In the genomic region with DNA sequence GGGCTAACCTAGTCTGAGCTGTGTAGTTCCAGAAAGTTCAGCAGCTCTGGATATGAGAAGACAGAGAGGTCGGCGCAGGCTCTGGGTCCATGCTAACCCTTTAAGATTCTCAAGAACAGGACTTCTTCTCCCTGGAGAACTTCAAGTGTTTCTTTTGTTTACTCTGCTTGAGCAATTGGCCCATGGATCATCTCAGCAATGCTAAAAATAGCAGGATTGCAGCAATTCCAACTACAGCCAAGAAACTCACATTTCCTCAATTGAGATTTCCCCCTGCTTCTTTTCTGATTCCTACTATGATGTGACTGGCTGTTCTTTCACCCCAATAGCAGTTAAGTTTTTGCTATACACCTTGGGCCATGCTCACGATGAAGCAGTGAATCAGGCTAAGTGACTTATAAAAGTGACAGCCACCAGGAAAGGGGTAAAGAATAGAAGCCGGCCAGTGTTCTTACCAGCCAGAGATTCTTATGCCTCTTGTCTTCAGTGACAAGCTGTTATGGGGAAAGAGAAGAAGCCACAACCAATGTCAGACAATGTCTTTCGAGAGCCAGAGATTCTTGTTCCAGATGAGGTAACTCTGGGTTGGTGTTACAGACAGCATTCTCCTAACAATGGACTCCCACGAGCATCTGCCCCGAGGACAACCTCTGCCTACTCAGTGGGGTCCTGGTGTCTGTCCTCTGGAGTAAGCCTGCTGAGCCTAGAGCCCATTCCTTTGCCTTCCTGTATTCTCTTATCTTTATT, we compare ENCODE assay signal across 9 mouse cellular contexts. TPM values are rescaled to one million over a fixed set of nuclear protein-coding genes. Genes with fewer than 3 reads are reported as not detected.
DNase-seq lines count a peak whose midpoint lies in the region; ATAC-seq and TF ChIP-seq lines count a peak whose summit lies in the region.
"Had no signal": no experiment of that assay in that cellular context is flagged by ENCODE, and none has a peak within 500 bp of the region (broad histone marks: within the 10 kb centered on the region; RNA-seq: fewer than 3 reads in every experiment).

No protein-coding gene starts in this region.

- H3K9ac ChIP-seq in heart, embryonic 11.5 days (ENCODE audit: low read depth, low read length), result no peak overlapping the region
- no peak overlapping the region for H3K9ac ChIP-seq in heart, embryonic 15.5 days
- no peak overlapping the region for H3K9ac ChIP-seq in midbrain, embryonic 16.5 days (ENCODE audit: low read depth, low read length)

- POLR2A ChIA-PET in Patski (lab: Charles Lee), result no interaction called here

- no peak for TF ChIP-seq CTCF in Patski (IDR thresholded peaks at IDR 0.05)

- CTCF ChIA-PET in Patski (lab: Charles Lee), result interaction anchor here (1.2 kb wide), 1 partner anchor 12 kb away, joined by 4 read pairs; no protein-coding TSS in a partner anchor

- in situ Hi-C loops in Patski (cut with MboI; ENCODE audit: low pct_unique_long_range_greater_than_20kb), result no loop called here

- no peaks in the 10 kb centered on the region for H3K27me3 ChIP-seq in heart, embryonic 11.5 days (ENCODE audit: control insufficient read depth, insufficient read depth, low read length)
- H3K27me3 ChIP-seq in Patski, result no peaks in the 10 kb centered on the region
- H3K27me3 ChIP-seq in heart, embryonic 15.5 days, result no peaks in the 10 kb centered on the region
- no peaks in the 10 kb centered on the region for H3K27me3 ChIP-seq in midbrain, embryonic 16.5 days (ENCODE audit: control insufficient read depth, insufficient read depth, low read depth, low read length)

- intact Hi-C loops in left cerebral cortex, postnatal 25 days (cut with DNase I), result no loop called here

- 0 out of 2 replicates have a peak, but pooled peaks cover 2% of the 10 kb centered on the region for H3K36me3 ChIP-seq in heart, embryonic 11.5 days (ENCODE audit: control insufficient read depth, insufficient read depth, low read length)
- H3K36me3 ChIP-seq in heart, embryonic 15.5 days, result 0 out of 2 replicates have a peak, but pooled peaks cover 5% of the 10 kb centered on the region
- no peaks in the 10 kb centered on the region; the same call in 1 of the 2 replicates for H3K36me3 ChIP-seq in midbrain, embryonic 16.5 days (ENCODE audit: control insufficient read depth, insufficient read depth, low read length)

- H3K4me2 ChIP-seq in heart, embryonic 11.5 days, result no peak overlapping the region
- no peak overlapping the region for H3K4me2 ChIP-seq in heart, embryonic 15.5 days
- no peak overlapping the region for H3K4me2 ChIP-seq in midbrain, embryonic 16.5 days (ENCODE audit: low read length)

- no peaks in the 10 kb centered on the region for H3K9me3 ChIP-seq in heart, embryonic 11.5 days (replicated peaks; ENCODE audit: control insufficient read depth, low read length)
- H3K9me3 ChIP-seq in heart, embryonic 15.5 days (replicated peaks), result no peaks in the 10 kb centered on the region
- H3K9me3 ChIP-seq in midbrain, embryonic 16.5 days (replicated peaks; ENCODE audit: control insufficient read depth, low read length, poor library complexity, severe bottlenecking), result no peaks in the 10 kb centered on the region
- H3K9me3 ChIP-seq: hindbrain, embryonic 10.5 days had no signal

- H3K27ac ChIP-seq in heart, embryonic 11.5 days (ENCODE audit: low read depth, low read length), result no peak overlapping the region
- H3K27ac ChIP-seq in heart, embryonic 15.5 days, result peak overlapping the region; percentile 58
- H3K27ac ChIP-seq in midbrain, embryonic 16.5 days (ENCODE audit: low read length), result no peak overlapping the region
- H3K27ac ChIP-seq: hindbrain, embryonic 10.5 days had no signal

- DNase-seq in heart, adult 11 months, result peak; percentile 97
- DNase-seq in Patski (ENCODE audit: low read depth, low spot score), result no peak
- DNase-seq in lung, postnatal 10 days, result peak; percentile 71
- no peak for DNase-seq in right cerebral cortex, postnatal 10 days (ENCODE audit: low spot score in 2 of 2)
- DNase-seq in left cerebral cortex, postnatal 25 days (ENCODE audit: low spot score in 2 of 2), result no peak

- 0 out of 2 replicates have a peak, but pooled peaks cover 4% of the 10 kb centered on the region for H3K4me1 ChIP-seq in heart, embryonic 11.5 days (ENCODE audit: control insufficient read depth, insufficient read depth, low read length)
- peaks cover 26% of the 10 kb centered on the region for H3K4me1 ChIP-seq in heart, embryonic 15.5 days (replicated peaks)
- H3K4me1 ChIP-seq in midbrain, embryonic 16.5 days (ENCODE audit: control insufficient read depth, insufficient read depth, low read length), result no peaks in the 10 kb centered on the region

- WGBS in heart, embryonic 11.5 days (ENCODE audit: insufficient replicate concordance), result 76% methylated on average over 7 of the region's 7 CpGs
- WGBS in heart, embryonic 15.5 days, result 62% methylated on average over 7 of the region's 7 CpGs
- WGBS in midbrain, embryonic 16.5 days, result 83% methylated on average over 7 of the region's 7 CpGs

- ATAC-seq in heart, embryonic 11.5 days (replicated peaks; ENCODE audit: insufficient number of reproducible peaks, low FRiP score, low TSS enrichment), result no peak
- peak; percentile 44 for ATAC-seq in Patski
- ATAC-seq in heart, embryonic 15.5 days (replicated peaks; ENCODE audit: insufficient number of reproducible peaks, insufficient read depth, low FRiP score, low read depth), result no peak
- ATAC-seq in midbrain, embryonic 16.5 days, result no peak

- no peak overlapping the region for H3K4me3 ChIP-seq in heart, embryonic 11.5 days (ENCODE audit: low read depth, low read length)
- no peak overlapping the region for H3K4me3 ChIP-seq in heart, embryonic 15.5 days
- H3K4me3 ChIP-seq in midbrain, embryonic 16.5 days (ENCODE audit: low read depth, low read length), result no peak overlapping the region
- H3K4me3 ChIP-seq: hindbrain, embryonic 10.5 days had no signal

RNA-seq across cellular contexts. Expression of a gene that starts 33.2 kb away (rescaled TPM):
- 1.4 and 2.1 TPM in 2 replicates for polyA plus RNA-seq in heart, embryonic 11.5 days (2014; fragmentation: Nextera tagmentation; extraction: Ambion mirVana)
- polyA plus RNA-seq in Patski (2021), result 0.15 TPM
- 11.0 and 15.7 TPM in 2 replicates for polyA plus RNA-seq in heart, embryonic 15.5 days (2015; fragmentation: Nextera tagmentation; extraction: Ambion mirVana)
- polyA plus RNA-seq in midbrain, embryonic 16.5 days (2015; fragmentation: Nextera tagmentation; extraction: Ambion mirVana), result 3.1 and 4.9 TPM in 2 replicates
- 1 to 10 TPM; 5.8 to 8.4 TPM for total RNA-seq in left cerebral cortex, postnatal 25 days (2021)

Comparison
In these comparisons a context has a peak if more than half of its experiments do, and no peak if none do; other contexts are left out.
1. DNase-seq: peak in heart, adult 11 months (single experiment) and lung, postnatal 10 days (single experiment); none in Patski (single experiment), right cerebral cortex, postnatal 10 days (0 of 2) and left cerebral cortex, postnatal 25 days (0 of 2).